Mouse (Mus musculus): ENCODE measurements around the gene Ovol2. TPM values are rescaled to one million over a fixed set of nuclear protein-coding genes. Genes with fewer than 3 reads are reported as not detected.

Ovol2 gene
- polyA plus RNA-seq, 1 experiment from 2014 or later = 0.41 TPM

DNA sequence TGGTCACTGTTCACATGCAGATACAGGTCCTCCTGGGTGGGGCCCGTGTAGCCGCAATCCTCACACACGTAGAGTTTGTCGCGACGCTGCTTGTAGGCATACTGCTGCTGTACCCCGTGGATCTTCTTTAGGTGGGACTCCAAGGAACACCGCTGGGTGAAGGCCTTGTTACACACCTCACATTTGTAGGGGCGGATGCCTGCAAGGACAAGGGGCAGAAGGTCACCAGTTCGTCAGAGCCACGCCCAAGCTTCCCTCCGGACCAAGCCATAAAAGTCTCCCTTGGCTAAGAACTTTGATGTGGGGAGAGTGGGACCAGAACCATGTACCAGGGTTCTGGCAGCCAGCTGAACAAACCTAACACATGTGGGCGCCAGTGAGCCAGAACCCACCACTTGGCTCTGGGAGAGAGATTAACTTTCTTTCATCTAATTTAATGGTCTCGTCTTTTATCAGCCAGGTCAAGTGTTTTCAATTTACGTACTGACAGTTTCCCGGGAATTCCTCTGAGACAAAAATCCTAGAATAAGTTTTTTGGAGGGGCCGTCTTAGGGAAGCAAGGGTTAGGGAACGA lies 26.1 kb downstream of the Ovol2 start:
- Histone ChIP-seq H3K27me3 (ENCODE audit: low read depth, poor library complexity, severe bottlenecking) (no peaks in the 10 kb centered on the region), H3K4me1 (peaks cover 8% of the 10 kb centered on the region), H3K36me3 (no peaks in the 10 kb centered on the region), H3K27ac (no peak overlapping the region), H3K9me3 (replicated peaks) (no peaks in the 10 kb centered on the region), H3K4me3 (no peak overlapping the region)
- no peak for DNase-seq (ENCODE audit: low spot score)
- WGBS = 54% methylated on average over 18 of the region's 18 CpGs

DNA sequence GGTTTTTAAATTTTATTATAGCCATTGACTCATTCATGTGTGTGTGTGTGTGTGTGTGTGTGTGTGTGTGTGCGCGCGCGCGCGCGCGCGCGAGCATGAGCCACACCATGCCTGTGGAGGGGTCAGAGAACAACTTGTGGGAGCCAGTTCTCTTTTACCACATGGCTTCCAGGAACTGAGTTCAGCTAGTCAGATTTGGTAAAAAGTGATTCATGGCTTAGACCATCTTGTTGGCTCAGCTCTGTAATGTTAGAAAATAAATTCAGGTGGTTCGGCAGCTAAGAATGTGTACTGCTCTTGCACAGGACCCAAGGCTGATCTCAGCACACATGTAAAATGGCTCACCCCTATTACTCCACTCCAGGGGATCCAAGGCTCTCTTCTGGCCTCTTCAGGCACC lies 30.8 kb downstream of the Ovol2 start:
- Histone ChIP-seq H3K27me3 (ENCODE audit: low read depth, poor library complexity, severe bottlenecking) (no peaks in the 10 kb centered on the region), H3K27ac (no peak overlapping the region), H3K9me3 (replicated peaks) (no peaks in the 10 kb centered on the region), H3K4me1 (peaks cover 6% of the 10 kb centered on the region; the same call in 1 of the 2 replicates), H3K4me3 (no peak overlapping the region), H3K36me3 (no peaks in the 10 kb centered on the region)
- no peak for DNase-seq (ENCODE audit: low spot score)
- 96% methylated on average over 11 of the region's 11 CpGs for WGBS

DNA sequence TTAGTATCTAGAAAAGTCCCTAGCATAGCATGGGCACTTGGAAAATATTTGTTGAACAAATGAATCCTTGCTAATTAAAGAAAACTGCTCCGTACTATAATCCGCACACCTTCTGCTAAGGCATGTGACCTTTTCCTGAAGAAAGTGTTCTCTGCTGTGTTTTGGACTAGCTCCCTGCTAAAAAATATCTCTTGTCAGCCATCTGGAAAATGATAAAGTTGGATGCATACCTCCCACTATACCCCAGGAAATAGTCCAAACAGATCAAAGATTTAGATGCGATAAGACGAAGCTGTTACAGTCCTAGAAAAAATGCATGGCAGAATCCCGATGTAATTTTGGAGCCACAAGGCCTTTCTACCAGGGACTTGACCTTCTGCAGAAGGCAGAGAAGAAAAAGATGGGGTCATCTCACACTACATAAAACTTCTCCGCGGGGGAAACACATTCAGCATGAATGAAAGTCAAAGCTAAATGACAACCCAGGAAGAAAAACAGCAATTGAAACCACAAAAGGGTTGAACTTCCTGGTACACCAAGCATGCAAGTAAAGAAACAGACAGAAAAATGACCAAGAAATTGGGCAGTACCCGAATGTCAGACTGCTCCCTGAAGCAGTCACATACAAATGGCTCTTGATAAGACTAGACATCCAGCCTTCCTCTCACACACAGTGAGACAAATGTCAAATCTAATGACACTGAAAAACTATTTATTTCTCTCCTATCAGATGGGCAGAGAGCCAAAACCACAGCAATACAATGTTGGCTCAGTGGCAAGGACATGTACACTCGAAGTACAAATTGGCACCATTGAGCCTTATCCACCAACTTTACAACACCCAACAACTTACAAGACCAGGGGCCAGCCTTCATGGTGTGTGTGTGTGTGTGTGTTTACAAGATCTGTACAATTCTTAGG lies 31.9 kb downstream of the Ovol2 start:
- Histone ChIP-seq H3K9me3 (replicated peaks) (no peaks in the 10 kb centered on the region), H3K36me3 (no peaks in the 10 kb centered on the region), H3K27me3 (ENCODE audit: low read depth, poor library complexity, severe bottlenecking) (no peaks in the 10 kb centered on the region), H3K27ac (no peak overlapping the region), H3K4me1 (no peaks in the 10 kb centered on the region), H3K4me3 (no peak overlapping the region)
- DNase-seq (ENCODE audit: low spot score) = no peak
- 84% methylated on average over 9 of the region's 9 CpGs for WGBS

DNA sequence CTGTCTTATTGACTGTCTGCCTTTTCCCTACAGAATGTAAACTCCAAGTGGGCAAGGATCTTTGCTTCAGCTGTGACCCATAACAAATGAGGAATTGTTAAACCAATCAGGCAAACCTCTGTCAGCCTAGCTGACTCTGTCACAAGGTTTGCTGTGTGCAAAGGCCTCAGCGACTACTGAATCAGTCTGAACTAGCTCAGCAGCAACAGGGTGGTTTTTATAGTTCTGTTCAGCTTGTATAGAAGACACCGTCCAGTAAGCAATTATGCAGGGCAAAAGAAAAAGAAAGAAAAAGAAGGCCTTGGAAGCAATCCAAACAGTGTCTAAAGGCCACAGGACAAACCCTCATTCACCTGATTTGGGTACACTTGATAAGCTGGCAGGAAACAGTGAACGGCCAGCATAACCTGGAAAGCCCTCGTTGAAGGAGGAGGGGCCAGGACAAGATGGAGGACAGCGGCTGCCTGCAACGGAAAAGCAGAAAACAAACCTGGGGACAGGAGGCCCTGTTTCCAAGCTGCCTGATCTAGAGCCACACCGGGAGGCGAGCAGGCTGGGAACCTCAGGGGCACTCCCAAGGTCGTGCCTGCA lies 36.7 kb downstream of the Ovol2 start:
- Histone ChIP-seq H3K9me3 (replicated peaks) (no peaks in the 10 kb centered on the region), H3K27ac (no peak overlapping the region), H3K4me3 (no peak overlapping the region), H3K27me3 (ENCODE audit: low read depth, poor library complexity, severe bottlenecking) (no peaks in the 10 kb centered on the region), H3K4me1 (no peaks in the 10 kb centered on the region), H3K36me3 (no peaks in the 10 kb centered on the region)
- WGBS = 74% methylated on average over 9 of the region's 9 CpGs
- no peak for DNase-seq (ENCODE audit: low spot score)

DNA sequence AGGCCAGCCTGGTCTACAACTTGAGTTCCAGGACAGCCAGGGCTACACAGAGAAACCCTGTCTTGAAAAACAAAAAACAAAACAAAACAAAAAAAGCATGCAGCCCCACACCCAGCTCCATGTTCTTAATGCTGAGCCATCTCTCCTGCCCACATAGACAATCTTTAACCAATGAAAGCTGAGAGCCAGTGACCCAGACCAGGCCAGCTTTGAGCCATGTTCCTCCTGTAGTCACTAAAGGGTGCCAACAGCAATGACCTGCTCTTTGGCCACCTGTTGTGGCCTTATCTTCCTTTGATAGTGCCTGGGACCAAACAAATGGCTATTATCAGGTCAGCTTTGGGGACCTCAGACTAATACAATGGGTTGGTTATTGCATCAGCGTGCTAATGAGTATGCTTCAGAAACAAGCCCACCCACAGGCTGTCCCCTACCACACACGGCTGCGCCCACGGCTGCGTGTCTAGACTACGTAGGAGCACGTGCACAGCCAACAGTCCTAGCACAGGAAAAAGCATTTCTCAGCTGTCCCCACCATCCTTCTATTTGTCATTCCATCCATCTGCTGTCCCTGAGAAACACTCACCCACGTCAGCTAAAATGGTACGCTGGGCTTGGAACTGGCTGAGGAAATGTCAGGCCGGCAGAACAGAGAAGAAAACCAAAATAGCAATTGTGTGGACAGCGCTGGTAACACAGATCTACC lies 40.2 kb downstream of the Ovol2 start:
- Histone ChIP-seq H3K4me3 (no peak overlapping the region), H3K4me1 (no peaks in the 10 kb centered on the region), H3K9me3 (replicated peaks) (no peaks in the 10 kb centered on the region), H3K27ac (no peak overlapping the region), H3K27me3 (ENCODE audit: low read depth, poor library complexity, severe bottlenecking) (no peaks in the 10 kb centered on the region), H3K36me3 (no peaks in the 10 kb centered on the region)
- 89% methylated on average over 11 of the region's 11 CpGs for WGBS
- no peak for DNase-seq (ENCODE audit: low spot score)

- Histone ChIP-seq H3K4me1 (no peaks in the 10 kb centered on the region), H3K36me3 (no peaks in the 10 kb centered on the region), H3K27me3 (ENCODE audit: low read depth, poor library complexity, severe bottlenecking) (no peaks in the 10 kb centered on the region), H3K4me3 (no peak overlapping the region), H3K27ac (no peak overlapping the region), H3K9me3 (replicated peaks) (no peaks in the 10 kb centered on the region)
- WGBS = 88% methylated on average over 7 of the region's 7 CpGs
- no peak for DNase-seq (ENCODE audit: low spot score)
Observed at GRCm38 (mm10) chr2:144290321-144290720, 41.6 kb downstream of the Ovol2 start.

DNA sequence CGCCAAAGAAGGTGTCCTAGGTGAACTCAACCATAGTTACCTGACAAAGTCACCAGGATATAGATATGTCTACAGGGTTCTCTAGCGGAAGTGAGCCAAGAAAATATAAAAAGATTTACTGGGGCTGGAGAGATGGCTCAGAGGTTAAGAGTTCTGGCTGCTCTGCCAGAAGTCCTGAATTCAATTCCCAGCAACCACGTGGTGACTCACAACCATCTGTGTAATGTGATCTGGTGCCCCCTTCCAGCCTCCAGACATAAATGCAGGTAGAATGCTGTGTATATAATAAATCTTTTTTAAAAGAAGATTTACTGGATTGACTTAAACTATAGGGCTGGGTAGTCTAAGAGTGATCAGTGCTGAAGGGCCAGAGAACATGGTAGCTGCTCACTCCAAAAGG lies 50.5 kb downstream of the Ovol2 start:
- no peak overlapping the region for H3K27ac ChIP-seq
- 69% methylated on average over 3 of the region's 3 CpGs for WGBS
- H3K9me3 ChIP-seq (replicated peaks) = no peaks in the 10 kb centered on the region
- H3K27me3 ChIP-seq (ENCODE audit: low read depth, poor library complexity, severe bottlenecking) = no peaks in the 10 kb centered on the region
- H3K36me3 ChIP-seq = peaks cover 41% of the 10 kb centered on the region
- peaks cover 13% of the 10 kb centered on the region for H3K4me1 ChIP-seq
- DNase-seq (ENCODE audit: low spot score) = no peak
- H3K4me3 ChIP-seq = no peak overlapping the region

DNA sequence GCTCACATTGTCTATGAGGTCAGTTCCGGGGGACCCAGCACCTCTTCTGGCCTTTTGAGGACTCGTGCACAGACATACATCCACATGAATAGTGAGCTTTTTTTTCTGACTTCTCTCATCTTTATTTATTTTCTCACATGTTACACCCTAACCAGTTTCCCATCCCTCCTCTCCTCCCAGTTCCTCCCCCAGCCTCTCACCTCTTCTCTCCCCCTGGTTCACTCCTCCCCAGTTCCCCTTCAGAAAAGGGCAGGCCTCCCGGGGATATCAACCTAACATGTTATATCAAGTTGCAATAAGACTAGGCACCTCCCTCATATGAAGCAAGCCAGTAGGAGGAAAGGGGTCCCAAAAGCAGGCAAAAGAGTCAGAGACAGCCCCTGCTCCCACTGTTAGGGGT lies 51.4 kb downstream of the Ovol2 start:
- 88% methylated on average over 3 of the region's 3 CpGs for WGBS
- Histone ChIP-seq H3K4me1 (peaks cover 13% of the 10 kb centered on the region), H3K27me3 (ENCODE audit: low read depth, poor library complexity, severe bottlenecking) (no peaks in the 10 kb centered on the region), H3K27ac (no peak overlapping the region), H3K4me3 (no peak overlapping the region), H3K9me3 (replicated peaks) (no peaks in the 10 kb centered on the region), H3K36me3 (peaks cover 44% of the 10 kb centered on the region)
- DNase-seq (ENCODE audit: low spot score) = no peak

GRCm38 (mm10) chr2:144279742-144280141 lies 52.2 kb downstream of the Ovol2 start:
- H3K27ac ChIP-seq = no peak overlapping the region
- H3K36me3 ChIP-seq = peaks cover 44% of the 10 kb centered on the region
- no peak for DNase-seq (ENCODE audit: low spot score)
- H3K4me3 ChIP-seq = no peak overlapping the region
- H3K4me1 ChIP-seq = peaks cover 16% of the 10 kb centered on the region
- WGBS = 92% methylated on average over 5 of the region's 5 CpGs
- no peaks in the 10 kb centered on the region for H3K27me3 ChIP-seq (ENCODE audit: low read depth, poor library complexity, severe bottlenecking)
- H3K9me3 ChIP-seq (replicated peaks) = no peaks in the 10 kb centered on the region

GRCm38 (mm10) chr2:144276885-144277284 lies 55.1 kb downstream of the Ovol2 start:
- no peak overlapping the region for H3K27ac ChIP-seq
- H3K27me3 ChIP-seq (ENCODE audit: low read depth, poor library complexity, severe bottlenecking) = no peaks in the 10 kb centered on the region
- H3K36me3 ChIP-seq = peaks cover 48% of the 10 kb centered on the region
- WGBS = over 99% methylated on average over 3 of the region's 3 CpGs
- peaks cover 12% of the 10 kb centered on the region for H3K4me1 ChIP-seq
- H3K4me3 ChIP-seq = no peak overlapping the region
- DNase-seq (ENCODE audit: low spot score) = no peak
- no peaks in the 10 kb centered on the region for H3K9me3 ChIP-seq (replicated peaks)

DNA sequence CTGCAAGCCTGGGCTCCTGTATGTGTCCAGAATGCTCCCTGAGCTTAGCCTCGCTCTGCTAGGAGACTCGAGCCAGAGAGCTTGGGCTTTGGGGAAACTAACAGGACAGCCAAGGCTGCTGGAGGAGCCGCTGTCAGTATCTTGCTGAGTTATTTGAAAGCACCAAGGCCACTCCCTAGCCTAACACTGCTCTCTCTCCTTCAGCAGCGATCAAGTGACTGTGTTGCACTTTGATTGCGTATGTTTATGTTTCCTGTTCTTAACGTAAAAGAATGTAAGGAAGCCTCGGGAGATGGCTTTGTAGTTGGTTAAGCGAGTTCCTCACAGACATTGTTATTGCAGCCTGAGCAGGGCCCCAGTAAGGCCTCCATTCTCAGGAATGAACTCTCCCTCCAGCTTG lies 57.2 kb downstream of the Ovol2 start:
- H3K27me3 ChIP-seq (ENCODE audit: low read depth, poor library complexity, severe bottlenecking) = no peaks in the 10 kb centered on the region
- no peak overlapping the region for H3K4me3 ChIP-seq
- peaks cover 10% of the 10 kb centered on the region for H3K4me1 ChIP-seq
- H3K27ac ChIP-seq = 0 out of 2 replicates have a peak overlapping the region, but pooled peaks have one; percentile 36
- DNase-seq (ENCODE audit: low spot score) = no peak
- 60% methylated on average over 8 of the region's 8 CpGs for WGBS
- no peaks in the 10 kb centered on the region for H3K9me3 ChIP-seq (replicated peaks)
- peaks cover 40% of the 10 kb centered on the region for H3K36me3 ChIP-seq

GRCm38 (mm10) chr2:144272088-144272487 lies 59.9 kb downstream of the Ovol2 start:
- Histone ChIP-seq H3K27me3 (ENCODE audit: low read depth, poor library complexity, severe bottlenecking) (no peaks in the 10 kb centered on the region), H3K4me1 (peaks cover 26% of the 10 kb centered on the region), H3K9me3 (replicated peaks) (no peaks in the 10 kb centered on the region), H3K36me3 (peaks cover 30% of the 10 kb centered on the region), H3K27ac (0 out of 2 replicates have a peak overlapping the region, but pooled peaks have one; percentile 97), H3K4me3 (no peak overlapping the region)
- WGBS = 93% methylated on average over 12 of the region's 12 CpGs
- DNase-seq (ENCODE audit: low spot score) = no peak
